Mouse (Mus musculus) T-helper 2 cell (primary cell): ENCODE measurements around the gene Slitrk2.

Source experiments
- in situ Hi-C: fragments of 300-600 bp; cut with MboI, MseI; formaldehyde crosslinking; loops from one replicate; pipeline ENCODE4 v1.15.1; 2025; ENCODE audit warnings: high pct_unique_total_duplicates

Slitrk2 gene

DNA sequence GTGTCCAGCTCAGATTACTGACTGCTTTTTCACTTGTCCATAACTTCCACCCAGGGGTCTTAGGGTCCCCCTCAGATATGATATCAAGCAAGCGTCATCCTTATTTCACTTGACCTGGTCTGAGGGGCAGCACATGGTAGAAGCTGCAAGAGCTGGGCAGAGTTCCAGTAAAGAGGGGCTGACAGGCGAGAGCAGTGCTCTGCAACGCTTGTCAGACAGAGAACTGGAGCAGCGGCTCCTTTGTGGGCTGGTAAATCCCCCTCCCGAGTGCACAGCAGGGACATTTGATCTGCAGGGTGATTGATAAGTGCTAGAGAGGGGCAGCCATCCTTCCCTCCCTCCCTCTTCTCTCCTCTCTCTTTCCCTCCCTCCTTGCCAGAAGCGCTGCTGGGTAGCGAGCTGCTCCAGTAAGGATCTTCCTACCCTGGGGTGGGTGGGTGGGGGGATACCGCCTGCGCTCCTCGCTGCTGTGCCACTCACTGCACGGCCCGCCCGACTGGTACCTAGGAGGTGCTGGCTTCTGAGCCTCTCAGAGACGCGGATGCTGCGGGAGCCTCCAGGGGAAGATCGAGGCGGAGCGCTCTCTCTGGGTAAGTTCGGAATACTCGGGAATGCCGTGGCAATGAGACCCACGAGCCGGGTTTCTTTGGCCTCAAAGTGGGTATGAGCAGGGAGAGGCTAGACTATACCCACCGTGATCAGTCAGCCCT lies at the start of gene Slitrk2:
Gene Slitrk2 (plus strand): TSS at position 408 of the 710 bp plus-strand sequence.
- in situ Hi-C loops: no loop called here

DNA sequence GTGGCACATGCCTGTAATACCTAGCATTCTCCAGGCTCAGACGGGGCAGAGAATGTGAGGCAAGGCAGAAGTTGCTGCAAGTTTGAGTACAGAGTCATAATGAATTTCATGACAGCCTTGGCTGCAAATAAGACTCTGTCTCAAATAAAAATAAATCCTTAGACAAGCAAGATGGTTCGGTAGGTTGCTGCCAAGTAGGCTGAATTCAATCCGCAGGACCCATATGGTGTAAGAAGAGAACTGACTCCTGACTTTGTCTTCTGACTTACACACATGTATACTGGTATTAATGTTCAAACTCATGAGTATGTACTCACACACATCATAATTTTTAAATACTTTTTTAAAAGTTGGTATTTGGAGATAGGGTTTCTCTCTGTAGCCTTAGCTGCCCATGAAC lies 43.6 kb upstream of the Slitrk2 start:
- in situ Hi-C loops: loop anchor here (10.0 kb wide), 1 partner anchor 881 kb away; no protein-coding TSS in a partner anchor

DNA sequence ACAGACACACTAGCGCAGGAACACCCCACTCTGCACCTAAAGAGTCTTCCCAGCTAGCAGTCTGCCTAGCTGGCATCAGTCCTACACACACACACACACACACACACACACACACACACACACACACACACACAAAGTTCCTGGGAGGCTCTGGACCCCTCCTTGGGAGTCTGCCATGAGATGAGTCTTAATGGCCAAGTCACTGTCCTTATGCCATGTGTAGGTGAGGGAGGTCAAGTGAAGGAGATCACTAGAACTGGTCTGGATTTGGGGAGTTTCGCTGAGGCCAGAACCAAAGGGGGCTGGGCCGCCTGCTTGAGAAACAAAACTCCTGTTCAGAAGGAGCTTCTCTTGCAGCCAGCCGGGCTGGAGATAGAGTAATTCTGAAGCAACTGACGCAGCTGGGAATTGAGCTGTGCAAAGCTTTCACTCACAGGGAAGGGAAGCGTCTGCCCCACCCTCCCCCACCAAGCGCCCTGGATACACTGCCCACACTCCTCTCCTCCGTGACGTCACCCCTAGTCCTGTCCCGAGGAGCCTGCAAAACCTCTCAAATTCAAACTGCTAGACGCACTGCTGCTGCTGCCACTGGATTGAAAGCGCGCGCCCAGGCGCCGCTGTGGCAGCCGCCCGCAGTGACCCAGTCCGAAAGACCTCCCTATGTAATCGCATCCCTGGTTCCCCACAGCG lies 3.5 kb downstream of the Slitrk2 start:
- in situ Hi-C loops: no loop called here

DNA sequence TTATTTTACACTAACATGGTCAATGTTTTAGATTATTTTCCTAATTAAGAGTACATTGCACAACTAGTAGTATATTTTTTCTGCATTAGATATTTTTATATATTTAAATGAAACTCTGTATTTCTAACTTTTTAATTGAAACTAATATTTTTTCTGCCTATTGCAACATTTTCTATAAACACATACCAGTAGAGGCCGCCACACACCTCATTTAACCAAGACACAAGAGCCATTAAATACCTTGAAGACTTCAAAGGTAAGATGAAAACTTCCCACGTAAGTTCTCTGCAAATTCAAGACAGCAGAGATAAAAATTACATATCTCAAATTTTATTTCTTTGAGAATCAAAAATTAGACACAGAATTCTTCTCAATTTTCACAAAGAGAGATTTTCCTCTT lies 8.2 kb downstream of the Slitrk2 start:
- in situ Hi-C loops: no loop called here

DNA sequence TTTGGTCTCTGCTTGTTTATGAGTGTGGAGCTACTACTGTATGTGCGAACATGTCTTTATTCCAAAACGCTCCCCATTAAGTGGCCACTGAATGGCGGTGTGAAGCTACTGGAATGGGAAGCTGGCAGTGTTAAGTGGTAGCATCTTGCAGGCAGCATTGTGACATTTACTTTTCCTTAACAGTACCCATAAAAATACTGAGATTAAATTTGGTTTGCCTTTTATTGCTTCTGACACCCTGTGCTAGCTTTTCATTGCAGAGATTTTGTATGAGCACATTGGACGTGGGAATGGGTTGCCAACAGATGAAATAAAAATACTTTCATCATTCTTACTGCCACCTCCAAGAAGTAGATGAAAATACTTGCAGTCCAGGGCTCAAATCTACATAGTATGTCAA lies 27.8 kb downstream of the Slitrk2 start:
- in situ Hi-C loops: no loop called here

DNA sequence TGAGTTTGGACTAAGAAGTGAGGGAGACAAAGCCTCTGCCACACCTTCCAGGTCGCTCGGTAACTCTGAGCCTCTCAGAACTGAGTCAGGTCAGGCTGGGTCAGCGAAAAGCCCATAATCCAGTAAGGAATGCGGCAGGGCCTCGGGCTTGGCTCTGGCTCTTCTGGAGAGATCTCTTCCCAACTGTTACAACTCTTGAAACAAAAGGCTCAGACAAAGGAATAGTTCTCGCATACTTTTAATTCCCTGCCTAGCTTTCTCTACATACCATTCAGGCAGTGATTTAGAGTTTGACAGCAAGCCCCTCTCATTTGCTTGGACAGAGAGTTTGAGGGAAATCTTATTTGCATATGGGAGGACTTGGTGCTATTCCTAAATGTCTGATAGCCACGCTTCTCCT lies 29.5 kb downstream of the Slitrk2 start:
- in situ Hi-C loops: no loop called here
